Mouse (Mus musculus) spleen, adult 2 months (tissue): Measurements from ENCODE around the gene Gm43517.

Experiments
- CTCF ChIP-seq: fragments of 200-500 bp; IDR thresholded peaks from 2 replicates; pipeline ENCODE4 v1.5.1; 2011; ENCODE audit warnings: mild to moderate bottlenecking, inconsistent platforms; ENCODE audit not compliant: insufficient read depth, insufficient read length, insufficient replicate concordance; ENCODE audit errors: extremely low read depth
- POLR2A ChIP-seq: fragments of 200-500 bp; IDR thresholded peaks from 2 replicates; pipeline ENCODE4 v1.6.1; 2011; ENCODE audit warnings: low read depth, low read length, inconsistent platforms

DNA sequence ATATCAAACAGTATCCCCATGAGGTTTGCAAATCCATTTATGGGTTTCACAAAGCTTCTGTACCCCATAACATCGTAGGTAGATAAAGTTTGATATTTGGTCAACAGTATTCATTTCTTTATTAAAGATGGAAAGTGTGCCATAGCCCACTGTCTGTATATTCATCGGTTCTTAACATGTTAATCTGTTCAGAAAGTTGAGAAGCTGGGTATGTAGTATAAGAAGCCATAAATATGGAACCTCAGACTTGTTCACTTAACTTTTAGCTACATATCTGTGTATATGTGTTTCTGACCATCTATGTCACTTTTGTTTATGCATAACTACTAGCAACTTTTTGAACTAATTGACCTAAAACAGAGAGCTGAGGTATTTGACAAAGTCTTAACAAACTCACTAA is 11.0 kb downstream of the Gm43517 start:
- TF ChIP-seq CTCF (no peak), POLR2A (no peak)
